Mouse (Mus musculus): ENCODE data around the gene Swi5. TPM values are rescaled to one million over a fixed set of nuclear protein-coding genes. Genes with fewer than 3 reads are reported as not detected.

The Swi5 gene
- polyA plus RNA-seq, 1 experiment = 65.3 TPM

GRCm38 (mm10) chr2:32310096-32310845 is 22.4 kb upstream of the Swi5 start:
- TF ChIP-seq CTCF (IDR thresholded peaks at IDR 0.05; ENCODE audit: extremely low read depth, insufficient read length, insufficient replicate concordance, low read depth, low read length) (no peak), POLR2A (IDR thresholded peaks at IDR 0.05; ENCODE audit: low read depth, low read length) (no peak)
- Histone ChIP-seq H3K36me3 (ENCODE audit: control insufficient read depth, insufficient read depth, low read length) (peaks cover 32% of the 10 kb centered on the region), H3K27me3 (ENCODE audit: control insufficient read depth, insufficient read depth, low read length) (no peaks in the 10 kb centered on the region), H3K4me3 (ENCODE audit: low read depth, low read length) (no peak overlapping the region), H3K4me1 (ENCODE audit: control insufficient read depth, insufficient read depth, insufficient read length, low read length) (peaks cover 2% of the 10 kb centered on the region; the same call in 1 of the 2 replicates), H3K27ac (ENCODE audit: insufficient read depth, low read depth, low read length) (no peak overlapping the region)
- WGBS = 91% methylated on average over 18 of the region's 18 CpGs

- Histone ChIP-seq H3K4me3 (ENCODE audit: low read depth, low read length) (no peak overlapping the region), H3K36me3 (ENCODE audit: control insufficient read depth, insufficient read depth, low read length) (peaks cover 41% of the 10 kb centered on the region), H3K4me1 (ENCODE audit: control insufficient read depth, insufficient read depth, insufficient read length, low read length) (peaks cover 2% of the 10 kb centered on the region; the same call in 1 of the 2 replicates), H3K27ac (ENCODE audit: insufficient read depth, low read depth, low read length) (no peak overlapping the region), H3K27me3 (ENCODE audit: control insufficient read depth, insufficient read depth, low read length) (no peaks in the 10 kb centered on the region)
- 91% methylated on average over 16 of the region's 16 CpGs for WGBS
- TF ChIP-seq POLR2A (IDR thresholded peaks at IDR 0.05; ENCODE audit: low read depth, low read length) (no peak), CTCF (IDR thresholded peaks at IDR 0.05; ENCODE audit: extremely low read depth, insufficient read length, insufficient replicate concordance, low read depth, low read length) (no peak)
Measured at GRCm38 (mm10) chr2:32308870-32309568, 21.1 kb upstream of the Swi5 start.

DNA sequence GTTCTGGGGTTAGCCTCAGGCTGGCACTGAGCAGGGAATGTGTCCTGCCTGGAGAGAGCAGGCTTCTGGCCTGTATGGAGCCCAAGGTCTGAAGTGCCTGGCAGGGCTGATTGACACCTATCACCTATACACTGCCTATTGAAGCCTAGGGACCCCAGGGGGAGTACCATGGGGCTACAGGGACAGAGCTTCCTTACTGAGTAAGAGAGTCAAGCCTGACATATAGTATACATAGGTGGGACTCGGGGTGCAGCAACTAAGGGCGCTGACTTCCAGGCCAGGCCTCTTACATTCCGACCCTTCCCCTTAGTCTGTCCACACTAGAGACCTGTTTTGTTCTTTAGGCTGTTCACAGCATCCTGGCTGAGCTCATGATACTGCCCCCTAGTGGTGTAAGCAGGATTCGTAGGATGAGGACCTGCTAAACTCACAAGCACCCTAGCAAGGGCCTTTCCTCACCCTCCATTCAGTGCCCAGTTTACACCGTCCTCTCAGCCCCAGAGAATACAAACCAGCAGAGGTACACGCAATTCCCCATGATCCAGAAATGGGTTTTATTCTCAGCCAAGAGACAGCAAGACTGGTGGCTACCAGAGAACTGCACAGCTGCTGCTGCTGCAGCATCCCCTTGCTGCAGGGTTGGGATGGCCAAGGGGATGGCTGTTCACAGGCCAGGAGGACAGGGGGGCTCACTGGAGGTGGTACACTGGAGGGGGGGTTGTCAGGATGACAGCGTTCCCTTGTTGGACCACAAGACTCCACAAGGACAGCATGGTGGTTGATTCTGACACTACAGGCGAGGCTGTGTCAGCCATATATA is 20.3 kb upstream of the Swi5 start:
- H3K4me1 ChIP-seq (ENCODE audit: control insufficient read depth, insufficient read depth, insufficient read length, low read length) = peaks cover 2% of the 10 kb centered on the region; the same call in 1 of the 2 replicates
- H3K4me3 ChIP-seq (ENCODE audit: low read depth, low read length) = no peak overlapping the region
- peaks cover 50% of the 10 kb centered on the region for H3K36me3 ChIP-seq (ENCODE audit: control insufficient read depth, insufficient read depth, low read length)
- no peak overlapping the region for H3K27ac ChIP-seq (ENCODE audit: insufficient read depth, low read depth, low read length)
- whole genome bisulfite sequencing = 61% methylated on average over 8 of the region's 8 CpGs
- TF ChIP-seq POLR2A (IDR thresholded peaks at IDR 0.05; ENCODE audit: low read depth, low read length) (no peak), CTCF (IDR thresholded peaks at IDR 0.05; ENCODE audit: extremely low read depth, insufficient read length, insufficient replicate concordance, low read depth, low read length) (peak; percentile 87; the same call in 1 of the 2 replicates)
- no peaks in the 10 kb centered on the region for H3K27me3 ChIP-seq (ENCODE audit: control insufficient read depth, insufficient read depth, low read length)

DNA sequence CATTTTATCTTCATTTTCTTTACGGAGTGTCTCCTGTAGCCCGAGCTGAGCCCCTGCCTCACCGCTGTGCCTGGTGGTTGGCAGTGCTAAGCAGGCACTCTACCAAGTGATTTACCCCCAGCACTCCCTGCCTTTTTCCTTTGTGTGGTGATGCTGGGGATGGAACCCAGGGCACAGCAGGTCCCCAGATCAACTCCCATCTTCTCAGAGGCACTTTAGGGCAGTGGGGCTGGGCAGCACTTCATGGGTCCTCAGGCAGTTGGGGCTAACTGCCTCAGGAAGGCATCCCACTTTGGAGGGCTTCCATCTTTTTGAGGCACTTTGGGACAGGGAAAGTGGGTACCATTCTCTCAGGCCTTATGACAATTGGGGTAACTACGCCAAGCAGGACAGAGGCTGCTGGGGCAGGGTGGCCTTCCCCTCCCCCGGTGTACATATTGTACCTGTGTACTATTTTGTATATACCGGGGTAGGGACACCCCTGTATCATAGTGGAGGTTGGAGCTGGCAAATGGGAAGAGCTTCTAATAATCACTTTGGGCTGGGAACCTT is 19.4 kb upstream of the Swi5 start:
- peaks cover 57% of the 10 kb centered on the region for H3K36me3 ChIP-seq (ENCODE audit: control insufficient read depth, insufficient read depth, low read length)
- H3K27ac ChIP-seq (ENCODE audit: insufficient read depth, low read depth, low read length) = no peak overlapping the region
- 86% methylated on average over 6 of the region's 6 CpGs for whole genome bisulfite sequencing
- TF ChIP-seq CTCF (IDR thresholded peaks at IDR 0.05; ENCODE audit: extremely low read depth, insufficient read length, insufficient replicate concordance, low read depth, low read length) (no peak), POLR2A (IDR thresholded peaks at IDR 0.05; ENCODE audit: low read depth, low read length) (no peak)
- H3K4me3 ChIP-seq (ENCODE audit: low read depth, low read length) = no peak overlapping the region
- H3K4me1 ChIP-seq (ENCODE audit: control insufficient read depth, insufficient read depth, insufficient read length, low read length) = peaks cover 2% of the 10 kb centered on the region; the same call in 1 of the 2 replicates
- H3K27me3 ChIP-seq (ENCODE audit: control insufficient read depth, insufficient read depth, low read length) = no peaks in the 10 kb centered on the region

DNA sequence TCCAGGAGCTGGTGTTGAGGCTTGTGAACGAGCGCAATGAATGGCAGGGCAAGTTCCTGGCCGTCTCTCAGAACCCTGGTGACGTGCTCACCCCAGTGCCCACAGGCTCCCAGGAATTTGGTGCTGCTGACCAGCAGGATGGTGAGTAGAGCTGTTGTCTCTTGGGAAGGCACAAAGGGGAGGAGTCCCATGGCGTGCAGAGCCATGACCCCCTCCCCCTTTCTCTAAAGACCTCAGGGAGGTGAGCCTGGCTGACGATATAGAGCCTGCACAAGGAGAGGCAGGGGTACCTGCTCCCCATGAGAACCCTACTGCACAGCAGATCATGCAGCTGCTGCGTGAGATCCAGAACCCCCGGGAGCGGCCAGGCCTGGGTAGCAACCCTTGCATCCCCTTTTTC is 18.3 kb upstream of the Swi5 start:
- H3K36me3 ChIP-seq (ENCODE audit: control insufficient read depth, insufficient read depth, low read length) = peaks cover 61% of the 10 kb centered on the region
- no peak overlapping the region for H3K27ac ChIP-seq (ENCODE audit: insufficient read depth, low read depth, low read length)
- H3K4me3 ChIP-seq (ENCODE audit: low read depth, low read length) = no peak overlapping the region
- WGBS = 90% methylated on average over 9 of the region's 9 CpGs
- H3K27me3 ChIP-seq (ENCODE audit: control insufficient read depth, insufficient read depth, low read length) = no peaks in the 10 kb centered on the region
- TF ChIP-seq CTCF (IDR thresholded peaks at IDR 0.05; ENCODE audit: extremely low read depth, insufficient read length, insufficient replicate concordance, low read depth, low read length) = no peak
- TF ChIP-seq POLR2A (IDR thresholded peaks at IDR 0.05; ENCODE audit: low read depth, low read length) = no peak
- no peaks in the 10 kb centered on the region for H3K4me1 ChIP-seq (ENCODE audit: control insufficient read depth, insufficient read depth, insufficient read length, low read length)

DNA sequence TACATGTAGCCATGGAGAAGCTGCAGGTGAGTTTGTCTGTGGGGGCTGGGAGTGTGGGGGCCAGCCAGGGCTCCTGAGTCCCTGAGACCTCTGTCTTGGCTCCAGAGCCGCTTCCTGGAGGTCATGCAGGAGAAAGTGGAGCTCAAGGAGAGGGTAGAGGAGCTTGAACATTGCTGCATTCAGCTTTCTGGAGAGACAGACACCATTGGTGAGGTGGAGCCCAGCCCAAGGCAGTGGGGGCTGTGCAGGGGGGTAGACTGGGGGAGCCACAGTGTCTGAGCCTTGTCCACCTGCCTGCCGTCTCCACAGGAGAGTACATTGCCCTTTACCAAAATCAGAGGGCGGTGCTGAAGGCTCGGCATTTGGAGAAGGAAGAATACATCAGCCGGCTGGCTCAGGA is 17.8 kb upstream of the Swi5 start:
- 90% methylated on average over 5 of the region's 5 CpGs for WGBS
- no peaks in the 10 kb centered on the region for H3K4me1 ChIP-seq (ENCODE audit: control insufficient read depth, insufficient read depth, insufficient read length, low read length)
- no peaks in the 10 kb centered on the region for H3K27me3 ChIP-seq (ENCODE audit: control insufficient read depth, insufficient read depth, low read length)
- no peak overlapping the region for H3K27ac ChIP-seq (ENCODE audit: insufficient read depth, low read depth, low read length)
- no peak overlapping the region for H3K4me3 ChIP-seq (ENCODE audit: low read depth, low read length)
- TF ChIP-seq CTCF (IDR thresholded peaks at IDR 0.05; ENCODE audit: extremely low read depth, insufficient read length, insufficient replicate concordance, low read depth, low read length) = no peak
- TF ChIP-seq POLR2A (IDR thresholded peaks at IDR 0.05; ENCODE audit: low read depth, low read length) = no peak
- peaks cover 64% of the 10 kb centered on the region for H3K36me3 ChIP-seq (ENCODE audit: control insufficient read depth, insufficient read depth, low read length)

Measured in small intestine, adult 2 months (tissue).